Mouse (Mus musculus) right cerebral cortex, adult 2 months (tissue): ENCODE data around the gene Loxl4.

Experiments used
- DNase-seq, 2 experiments: peaks; one replicate each; pipeline ENCODE4 v3.0.0; 2021 to 2022; ENCODE audit warnings: low spot score in 2 of 2

Gene Loxl4

GRCm38 (mm10) chr19:42566283-42567019 is 46.2 kb downstream of the Loxl4 start:
- DNase-seq, result no peak

- no peak for DNase-seq
Observed at GRCm38 (mm10) chr19:42563726-42564270, 48.8 kb downstream of the Loxl4 start.

- DNase-seq, result no peak
Observed at GRCm38 (mm10) chr19:42562981-42563380, 49.6 kb downstream of the Loxl4 start.

- DNase-seq, result no peak
Observed at GRCm38 (mm10) chr19:42561991-42562390, 50.6 kb downstream of the Loxl4 start.

GRCm38 (mm10) chr19:42558701-42559100 is 53.9 kb downstream of the Loxl4 start:
- DNase-seq, result no peak
